Mouse (Mus musculus) erythroblast, embryonic 14.5 days (primary cell): ENCODE data around the gene Notch1.

Source experiments
- GATA1 ChIP-seq: IDR thresholded peaks from 2 replicates; pipeline ENCODE4 v1.6.1; 2012; ENCODE audit warnings: low read length, inconsistent platforms, mixed read lengths
- TAL1 ChIP-seq: IDR thresholded peaks from 3 replicates; pipeline ENCODE4 v1.6.1; 2012; ENCODE audit warnings: low read length, inconsistent platforms, mixed read lengths

GRCm38 (mm10) chr2:26461667-26462066 lies 54.8 kb downstream of the Notch1 start:
- TF ChIP-seq TAL1, result no peak
- no peak for TF ChIP-seq GATA1
